Mouse (Mus musculus) limb, embryonic 12.5 days (tissue): ENCODE measurements around the gene Bach2. TPM values are rescaled to one million over a fixed set of nuclear protein-coding genes. Genes with fewer than 3 reads are reported as not detected.
A peak's percentile ranks its signal among the peaks of the same experiment; 100 is the strongest.

Experiments used
- ATAC-seq: fragments of 200-750 bp; cut with Nextera tagmentation; 2 replicates; pipeline ENCODE4 v1.8.0; 2017; ENCODE audit warnings: low read depth, moderate TSS enrichment; ENCODE audit not compliant: insufficient number of reproducible peaks, insufficient read depth, low FRiP score, low TSS enrichment
- H3K27ac ChIP-seq: fragments of 300-500 bp; sonication (generic); 2 replicates; pipeline ENCODE4 v1.5.1; 2016; ENCODE audit warnings: mild to moderate bottlenecking, moderate library complexity
- H3K27me3 ChIP-seq: fragments of 300-500 bp; sonication (generic); 2 replicates; pipeline ENCODE4 v1.6.1; 2016; ENCODE audit warnings: mild to moderate bottlenecking, moderate library complexity
- H3K36me3 ChIP-seq: fragments of 300-500 bp; sonication (generic); 2 replicates; pipeline ENCODE4 v1.6.1; 2016; ENCODE audit warnings: mild to moderate bottlenecking, moderate library complexity
- H3K4me1 ChIP-seq: fragments of 300-500 bp; sonication (generic); replicated peaks from 2 replicates; pipeline ENCODE4 v1.6.1; 2016
- H3K4me2 ChIP-seq: fragments of 300-500 bp; sonication (generic); 2 replicates; pipeline ENCODE4 v1.6.1; 2016; ENCODE audit warnings: mild to moderate bottlenecking, moderate library complexity
- H3K4me3 ChIP-seq: fragments of 300-500 bp; sonication (generic); replicated peaks from 2 replicates; pipeline ENCODE4 v1.5.1; 2016; ENCODE audit warnings: mild to moderate bottlenecking
- H3K9ac ChIP-seq: fragments of 300-500 bp; sonication (generic); replicated peaks from 2 replicates; pipeline ENCODE4 v1.6.1; 2016; ENCODE audit warnings: mild to moderate bottlenecking, moderate library complexity
- H3K9me3 ChIP-seq: fragments of 300-500 bp; sonication (generic); 2 replicates; pipeline ENCODE4 v1.6.1; 2016; ENCODE audit warnings: mild to moderate bottlenecking, moderate library complexity
- WGBS: fragments of 180-500 bp; shearing (Covaris S2); methylation state at CpG from one replicate; pipeline ENCODE4 v1.1.7; 2016; 5-methylcytosine and 5-hydroxymethylcytosine counted together
- polyA plus RNA-seq: library from polyadenylated mRNA; unstranded; fragments of >200 nt; fragmentation: Nextera tagmentation; extraction: Ambion mirVana; gene quantifications from 2 replicates; pipeline ENCODE4 v1.2.1, GENCODE M21; 2016

The Bach2 gene
- polyA plus RNA-seq, 1 experiment from 2014 or later, result 14.5 TPM

DNA sequence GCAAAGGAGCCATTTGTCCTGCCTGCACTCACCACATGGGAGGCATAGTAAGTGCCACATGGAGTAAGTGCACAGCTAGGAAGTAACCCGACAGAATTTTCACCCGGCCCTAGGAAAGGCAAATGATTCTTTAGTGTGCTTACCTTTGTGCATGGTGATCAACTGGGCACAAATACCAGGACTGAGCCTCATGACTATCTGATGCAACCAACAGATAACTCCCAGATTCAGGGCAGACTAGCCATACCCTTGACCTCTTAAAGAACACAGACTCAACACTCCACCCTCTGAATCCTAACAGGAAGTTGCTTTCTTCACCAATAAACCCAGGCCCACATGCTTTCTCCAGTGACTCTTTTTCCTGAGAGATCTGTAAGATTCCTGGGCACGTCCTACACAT is 332.8 kb downstream of the Bach2 start:
- peaks cover 16% of the 10 kb centered on the region for H3K4me1 ChIP-seq
- ATAC-seq, result no peak

DNA sequence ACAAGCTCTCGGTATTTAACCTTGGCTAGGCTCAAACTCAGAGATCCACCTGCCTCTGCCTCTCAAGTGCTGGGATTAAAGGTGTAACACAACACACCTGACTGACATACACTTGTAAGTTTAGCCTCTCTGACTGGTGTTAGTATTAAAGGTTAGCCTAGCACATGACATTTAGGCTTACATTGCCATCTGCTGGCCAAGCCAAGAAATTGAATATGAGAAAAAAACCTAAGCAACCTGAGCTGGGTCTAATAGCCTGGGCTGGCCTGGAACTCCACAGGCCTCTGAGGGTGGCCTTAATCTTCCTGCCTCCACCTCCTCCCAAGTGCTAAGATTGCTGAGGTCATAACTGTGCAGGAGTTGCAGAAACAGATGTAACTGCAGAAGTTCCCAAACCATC is 333.5 kb downstream of the Bach2 start:
- peaks cover 16% of the 10 kb centered on the region for H3K4me1 ChIP-seq
- no peak overlapping the region for H3K9ac ChIP-seq
- no peaks in the 10 kb centered on the region for H3K27me3 ChIP-seq
- no peak overlapping the region for H3K4me3 ChIP-seq
- ATAC-seq, result peak; percentile 88
- H3K9me3 ChIP-seq, result no peaks in the 10 kb centered on the region
- no peak overlapping the region for H3K27ac ChIP-seq
- no peak overlapping the region for H3K4me2 ChIP-seq
- 50% methylated on average over 1 of the region's 1 CpGs for WGBS
- peaks cover 10% of the 10 kb centered on the region for H3K36me3 ChIP-seq

More for the DNA sequence above, 332.8 kb downstream of the Bach2 start:
- no peaks in the 10 kb centered on the region for H3K9me3 ChIP-seq
- no peak overlapping the region for H3K9ac ChIP-seq
- H3K4me2 ChIP-seq, result no peak overlapping the region
- no peak overlapping the region for H3K4me3 ChIP-seq
- H3K27me3 ChIP-seq, result no peaks in the 10 kb centered on the region
- H3K36me3 ChIP-seq, result peaks cover 5% of the 10 kb centered on the region
- 61% methylated on average over 3 of the region's 3 CpGs for WGBS
- H3K27ac ChIP-seq, result no peak overlapping the region

- 90% methylated on average over 5 of the region's 5 CpGs for WGBS
Measured at GRCm38 (mm10) chr4:32573586-32573985, 335.0 kb downstream of the Bach2 start.

GRCm38 (mm10) chr4:32574604-32575003 is 336.0 kb downstream of the Bach2 start:
- WGBS, result 83% methylated on average over 1 of the region's 1 CpGs
- no peak overlapping the region for H3K9ac ChIP-seq
- H3K27me3 ChIP-seq, result no peaks in the 10 kb centered on the region
- H3K27ac ChIP-seq, result no peak overlapping the region
- ATAC-seq, result no peak
- H3K4me3 ChIP-seq, result no peak overlapping the region
- no peak overlapping the region for H3K4me2 ChIP-seq
- H3K9me3 ChIP-seq, result no peaks in the 10 kb centered on the region
- peaks cover 16% of the 10 kb centered on the region for H3K4me1 ChIP-seq
- H3K36me3 ChIP-seq, result peaks cover 19% of the 10 kb centered on the region

More at GRCm38 (mm10) chr4:32573586-32573985, 335.0 kb downstream of the Bach2 start:
- no peak overlapping the region for H3K4me2 ChIP-seq
- peaks cover 16% of the 10 kb centered on the region for H3K4me1 ChIP-seq
- no peak overlapping the region for H3K4me3 ChIP-seq
- no peak overlapping the region for H3K9ac ChIP-seq
- H3K27me3 ChIP-seq, result no peaks in the 10 kb centered on the region
- peaks cover 12% of the 10 kb centered on the region for H3K36me3 ChIP-seq
- no peak overlapping the region for H3K27ac ChIP-seq
- H3K9me3 ChIP-seq, result no peaks in the 10 kb centered on the region
- no peak for ATAC-seq

DNA sequence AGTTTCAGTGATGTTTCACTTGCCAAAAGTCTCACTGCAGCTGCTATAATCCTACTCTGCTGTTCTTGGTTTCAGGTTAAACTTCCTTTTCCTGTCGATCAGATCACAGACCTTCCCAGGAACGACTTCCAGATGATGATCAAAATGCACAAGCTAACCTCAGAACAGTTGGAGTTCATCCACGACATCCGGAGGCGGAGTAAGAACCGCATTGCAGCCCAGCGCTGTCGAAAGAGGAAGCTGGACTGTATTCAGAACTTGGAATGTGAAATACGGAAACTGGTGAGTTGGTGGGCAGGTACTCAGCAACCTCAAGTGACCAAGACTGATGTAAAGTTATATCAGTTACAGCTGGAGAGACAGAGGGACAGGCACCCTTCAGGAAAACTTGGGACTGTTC is 336.6 kb downstream of the Bach2 start:
- peaks cover 11% of the 10 kb centered on the region for H3K4me1 ChIP-seq
- no peaks in the 10 kb centered on the region for H3K27me3 ChIP-seq
- H3K4me2 ChIP-seq, result no peak overlapping the region
- peaks cover 25% of the 10 kb centered on the region for H3K36me3 ChIP-seq
- WGBS, result 46% methylated on average over 9 of the region's 9 CpGs
- H3K4me3 ChIP-seq, result no peak overlapping the region
- H3K9ac ChIP-seq, result no peak overlapping the region
- no peaks in the 10 kb centered on the region for H3K9me3 ChIP-seq
- ATAC-seq, result no peak
- no peak overlapping the region for H3K27ac ChIP-seq

DNA sequence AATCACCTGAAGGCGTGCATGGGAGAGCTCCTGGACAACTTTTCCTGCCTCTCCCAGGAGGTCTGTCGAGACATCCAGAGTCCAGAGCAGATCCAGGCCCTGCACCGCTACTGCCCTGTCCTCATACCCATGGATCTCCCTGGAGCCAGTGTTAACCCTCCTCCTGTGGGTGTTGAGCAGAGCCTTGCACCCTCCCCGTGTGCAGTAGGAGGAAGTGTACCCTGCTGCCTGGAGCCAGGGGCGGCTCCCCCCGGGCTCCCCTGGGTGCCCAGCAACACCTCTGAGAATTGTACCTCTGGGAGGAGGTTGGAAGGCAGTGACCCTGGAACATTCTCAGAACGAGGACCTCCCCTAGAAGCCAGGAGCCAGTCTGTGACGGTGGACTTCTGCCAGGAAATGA is 341.2 kb downstream of the Bach2 start:
- no peak overlapping the region for H3K4me2 ChIP-seq
- no peaks in the 10 kb centered on the region for H3K27me3 ChIP-seq
- 81% methylated on average over 8 of the region's 8 CpGs for whole genome bisulfite sequencing
- H3K4me1 ChIP-seq, result peaks cover 5% of the 10 kb centered on the region; the same call in 1 of the 2 replicates
- H3K4me3 ChIP-seq, result no peak overlapping the region
- H3K36me3 ChIP-seq, result peaks cover 32% of the 10 kb centered on the region
- no peak overlapping the region for H3K9ac ChIP-seq
- no peak for ATAC-seq
- H3K27ac ChIP-seq, result no peak overlapping the region
- H3K9me3 ChIP-seq, result no peaks in the 10 kb centered on the region

DNA sequence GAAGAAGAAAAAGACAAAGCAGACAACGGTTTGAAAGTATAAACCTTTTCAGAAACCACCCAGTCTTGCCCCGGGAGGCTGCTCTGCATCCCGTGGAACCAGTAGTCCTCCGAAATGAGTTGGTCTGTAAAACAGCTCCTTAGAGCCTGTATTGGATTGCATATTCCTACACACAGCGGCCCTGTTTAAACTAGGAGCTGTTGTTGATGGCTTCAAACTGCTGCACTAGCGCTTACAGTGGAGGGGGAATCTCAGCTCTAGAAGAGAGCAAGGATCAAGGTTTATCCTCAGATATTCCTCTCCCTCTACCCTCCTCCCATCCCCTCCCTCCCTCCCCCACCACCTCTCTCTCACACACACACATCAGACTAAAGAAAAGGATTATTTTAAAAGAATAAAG is 345.6 kb downstream of the Bach2 start:
- Histone ChIP-seq H3K27me3 (no peaks in the 10 kb centered on the region), H3K4me1 (peaks cover 5% of the 10 kb centered on the region; the same call in 1 of the 2 replicates), H3K36me3 (peaks cover 18% of the 10 kb centered on the region; the same call in 1 of the 2 replicates), H3K9me3 (no peaks in the 10 kb centered on the region), H3K9ac (no peak overlapping the region), H3K27ac (no peak overlapping the region), H3K4me3 (no peak overlapping the region), H3K4me2 (no peak overlapping the region)
- WGBS, result 70% methylated on average over 6 of the region's 6 CpGs
- ATAC-seq, result no peak

GRCm38 (mm10) chr4:32586596-32586995 is 348.0 kb downstream of the Bach2 start:
- Histone ChIP-seq H3K4me3 (no peak overlapping the region), H3K9me3 (no peaks in the 10 kb centered on the region), H3K9ac (no peak overlapping the region), H3K27me3 (no peaks in the 10 kb centered on the region), H3K4me2 (no peak overlapping the region), H3K27ac (no peak overlapping the region), H3K36me3 (peaks cover 3% of the 10 kb centered on the region; the same call in 1 of the 2 replicates), H3K4me1 (peaks cover 1% of the 10 kb centered on the region; the same call in 1 of the 2 replicates)
- no peak for ATAC-seq
- WGBS, result 12% methylated on average over 9 of the region's 9 CpGs

DNA sequence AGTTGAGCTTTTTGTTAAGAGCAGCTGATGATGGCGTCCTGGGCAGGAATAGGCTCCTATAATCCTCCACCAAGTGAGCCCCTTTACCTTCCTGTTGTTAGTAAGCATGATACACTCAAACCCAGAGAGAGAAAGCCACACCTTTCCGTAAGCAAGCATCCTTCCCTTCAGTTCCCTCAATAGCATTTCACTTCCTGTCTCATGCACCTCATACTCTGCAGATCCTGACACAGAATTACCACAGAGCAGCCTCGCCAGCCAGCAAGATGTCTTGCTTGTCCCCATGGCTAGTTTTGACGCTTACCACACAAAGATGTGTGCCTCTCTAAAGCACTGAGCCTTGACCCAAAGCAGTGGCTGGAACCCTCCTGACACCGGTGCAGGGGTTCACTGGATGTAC is 348.9 kb downstream of the Bach2 start:
- Histone ChIP-seq H3K9ac (no peak overlapping the region), H3K36me3 (0 out of 2 replicates have a peak, but pooled peaks cover 2% of the 10 kb centered on the region), H3K9me3 (no peaks in the 10 kb centered on the region), H3K4me3 (no peak overlapping the region), H3K27me3 (no peaks in the 10 kb centered on the region), H3K4me1 (no peaks in the 10 kb centered on the region), H3K4me2 (no peak overlapping the region), H3K27ac (no peak overlapping the region)
- no peak for ATAC-seq
- WGBS, result 87% methylated on average over 5 of the region's 5 CpGs

DNA sequence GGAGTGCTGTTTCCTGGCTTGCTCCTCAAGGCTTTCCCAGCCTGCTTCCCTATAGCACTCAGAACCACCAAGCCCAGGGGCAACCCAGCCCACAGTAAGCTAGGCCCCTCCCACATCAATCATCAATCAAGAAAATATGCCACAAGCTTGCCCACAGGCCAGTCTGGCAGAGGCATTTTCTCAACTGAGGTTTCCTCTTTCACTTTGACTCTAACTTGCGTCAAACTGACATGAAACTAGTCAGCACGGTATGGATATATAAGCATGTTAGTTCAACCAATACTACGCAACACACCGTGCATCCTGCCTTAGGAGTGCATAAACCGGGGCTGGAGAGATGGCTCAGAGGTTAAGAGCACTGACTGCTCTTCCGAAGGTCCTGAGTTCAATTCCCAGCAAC is 349.6 kb downstream of the Bach2 start:
- WGBS, result 89% methylated on average over 6 of the region's 6 CpGs

GRCm38 (mm10) chr4:32601135-32601534 is 362.5 kb downstream of the Bach2 start:
- WGBS, result 27% methylated on average over 12 of the region's 12 CpGs
- Histone ChIP-seq H3K9ac (no peak overlapping the region), H3K36me3 (no peaks in the 10 kb centered on the region), H3K27me3 (no peaks in the 10 kb centered on the region), H3K4me1 (no peaks in the 10 kb centered on the region), H3K4me3 (no peak overlapping the region), H3K9me3 (0 out of 2 replicates have a peak, but pooled peaks cover 5% of the 10 kb centered on the region), H3K27ac (no peak overlapping the region), H3K4me2 (no peak overlapping the region)
- ATAC-seq, result no peak

More for the DNA sequence above, 349.6 kb downstream of the Bach2 start:
- no peak overlapping the region for H3K9ac ChIP-seq
- no peak for ATAC-seq
- H3K4me1 ChIP-seq, result no peaks in the 10 kb centered on the region
- H3K27ac ChIP-seq, result no peak overlapping the region
- H3K36me3 ChIP-seq, result 0 out of 2 replicates have a peak, but pooled peaks cover 2% of the 10 kb centered on the region
- H3K27me3 ChIP-seq, result no peaks in the 10 kb centered on the region
- H3K9me3 ChIP-seq, result no peaks in the 10 kb centered on the region
- H3K4me2 ChIP-seq, result no peak overlapping the region
- no peak overlapping the region for H3K4me3 ChIP-seq

DNA sequence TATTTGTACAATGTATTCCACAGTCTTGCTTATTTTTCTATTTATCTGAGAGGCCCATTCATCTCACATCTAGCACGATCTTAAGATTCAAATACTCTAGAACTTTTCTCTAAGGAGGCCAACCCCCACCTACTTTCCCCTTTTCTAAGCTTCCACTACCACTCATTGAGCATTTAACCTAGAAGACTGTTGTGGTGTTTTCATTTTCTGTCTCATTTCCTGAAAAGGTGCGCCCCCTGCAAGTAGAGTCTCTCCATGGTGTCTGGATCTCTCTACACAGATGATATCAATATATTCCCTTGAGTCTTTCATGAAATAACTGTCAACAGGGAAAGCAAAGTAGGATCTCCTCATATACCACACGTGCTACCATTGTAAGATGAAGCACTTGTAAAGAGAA is 364.1 kb downstream of the Bach2 start, which contains the start of gene Gja10:
Gene Gja10, minus strand, starts transcription at position 101 of the 400 bp plus-strand sequence.
- Histone ChIP-seq H3K27ac (no peak within 1 kb of the TSS), H3K4me1 (no peaks in the 10 kb centered on the region), H3K4me2 (no peak within 1 kb of the TSS), H3K9ac (no peak within 1 kb of the TSS), H3K9me3 (no peaks in the 10 kb centered on the region), H3K27me3 (no peaks in the 10 kb centered on the region), H3K36me3 (no peaks in the 10 kb centered on the region), H3K4me3 (no peak within 1 kb of the TSS)
- ATAC-seq, result no peak
- 73% methylated on average over 3 of the region's 3 CpGs for WGBS
